Mouse (Mus musculus) midbrain, embryonic 11.5 days (tissue): Measurements from ENCODE around the gene Dse. TPM values are rescaled to one million over a fixed set of nuclear protein-coding genes. Genes with fewer than 3 reads are reported as not detected.

Experiments
- polyA plus RNA-seq: library from polyadenylated mRNA; unstranded; fragments of >200 nt; fragmentation: Nextera tagmentation; extraction: Ambion mirVana; gene quantifications from 2 replicates; pipeline ENCODE4 v1.2.1, GENCODE M21; 2014

Gene Dse
- polyA plus RNA-seq, 1 experiment from 2014 or later, result 21.1 TPM

Other genes with a start within 250 kb of the Dse start
- gene Rwdd1, start 188.1 kb downstream of the Dse start, polyA plus RNA-seq, result 164 and 171 TPM in 2 replicates
- gene Trappc3l, start 170.1 kb downstream of the Dse start, polyA plus RNA-seq, result not detected in 2 replicates
- gene Calhm4, start 163.4 kb downstream of the Dse start, polyA plus RNA-seq, result not detected in 2 replicates
- 0.37 and 0.44 TPM in 2 replicates for gene Calhm5, start 111.2 kb downstream of the Dse start, polyA plus RNA-seq
- 0.20 and 0.25 TPM in 2 replicates for gene Calhm6, start 79.7 kb downstream of the Dse start, polyA plus RNA-seq
- gene Tspyl1, start 74.5 kb upstream of the Dse start, polyA plus RNA-seq, result 68.8 and 76.8 TPM in 2 replicates
- gene Tspyl4, start 89.7 kb upstream of the Dse start, polyA plus RNA-seq, result 26.9 and 32.7 TPM in 2 replicates
- gene Col10a1, start 182.3 kb upstream of the Dse start, polyA plus RNA-seq, result 0.10 TPM in 1 of 2 replicates, not detected in the other
- 5.0 and 6.5 TPM in 2 replicates for gene Nt5dc1, start 210.8 kb upstream of the Dse start, polyA plus RNA-seq